Mouse (Mus musculus) forebrain, embryonic 12.5 days (tissue): ENCODE results near the gene Unk. TPM values are rescaled to one million over a fixed set of nuclear protein-coding genes. Genes with fewer than 3 reads are reported as not detected.
A peak's percentile ranks its signal among the peaks of the same experiment; 100 is the strongest.

Source experiments
- ATAC-seq: fragments of 200-750 bp; cut with Nextera tagmentation; 2 replicates; pipeline ENCODE4 v1.8.0; 2017; ENCODE audit warnings: moderate TSS enrichment; ENCODE audit not compliant: low FRiP score
- H3K27ac ChIP-seq: fragments of 300-500 bp; sonication (generic); 2 replicates; pipeline ENCODE4 v1.5.1; 2016; ENCODE audit warnings: mild to moderate bottlenecking
- H3K27me3 ChIP-seq: fragments of 300-500 bp; sonication (generic); 2 replicates; pipeline ENCODE4 v1.6.1; 2016; ENCODE audit warnings: mild to moderate bottlenecking
- H3K36me3 ChIP-seq: fragments of 300-500 bp; sonication (generic); replicated peaks from 2 replicates; pipeline ENCODE4 v1.6.1; 2016; ENCODE audit warnings: mild to moderate bottlenecking
- H3K4me1 ChIP-seq: fragments of 300-500 bp; sonication (generic); 2 replicates; pipeline ENCODE4 v1.6.1; 2016
- H3K4me2 ChIP-seq: fragments of 300-500 bp; sonication (generic); 2 replicates; pipeline ENCODE4 v1.6.1; 2016; ENCODE audit warnings: mild to moderate bottlenecking, moderate library complexity
- H3K4me3 ChIP-seq: fragments of 300-500 bp; sonication (generic); replicated peaks from 2 replicates; pipeline ENCODE4 v1.5.1; 2016; ENCODE audit warnings: mild to moderate bottlenecking
- H3K9ac ChIP-seq: fragments of 300-500 bp; sonication (generic); 2 replicates; pipeline ENCODE4 v1.6.1; 2016; ENCODE audit warnings: mild to moderate bottlenecking
- H3K9me3 ChIP-seq: fragments of 300-500 bp; sonication (generic); 2 replicates; pipeline ENCODE4 v1.6.1; 2016
- WGBS: fragments of 180-500 bp; shearing (Covaris S2); methylation state at CpG from one replicate; pipeline ENCODE4 v1.1.7; 2016; 5-methylcytosine and 5-hydroxymethylcytosine counted together
- polyA plus RNA-seq: library from polyadenylated mRNA; unstranded; fragments of >200 nt; fragmentation: Nextera tagmentation; extraction: Ambion mirVana; gene quantifications from 2 replicates; pipeline ENCODE4 v1.2.1, GENCODE M21; 2016

Unk gene
- polyA plus RNA-seq, 1 experiment from 2014 or later, result 47.9 TPM

GRCm38 (mm10) chr11:116002894-116003293 is 27.2 kb upstream of the Unk start:
- Histone ChIP-seq H3K4me3 (no peak overlapping the region), H3K9me3 (0 out of 2 replicates have a peak, but pooled peaks cover 3% of the 10 kb centered on the region), H3K4me2 (no peak overlapping the region), H3K27ac (no peak overlapping the region), H3K9ac (no peak overlapping the region), H3K36me3 (0 out of 2 replicates have a peak, but pooled peaks cover 3% of the 10 kb centered on the region), H3K27me3 (peaks cover 5% of the 10 kb centered on the region; the same call in 1 of the 2 replicates), H3K4me1 (peaks cover 30% of the 10 kb centered on the region)
- 88% methylated on average over 3 of the region's 3 CpGs for WGBS
- no peak for ATAC-seq

GRCm38 (mm10) chr11:116004186-116004823 is 25.8 kb upstream of the Unk start:
- 39% methylated on average over 8 of the region's 8 CpGs for WGBS
- H3K9ac ChIP-seq, result peak overlapping the region; percentile 47
- no peak for ATAC-seq

GRCm38 (mm10) chr11:116004840-116005700 is 25.1 kb upstream of the Unk start:
- peak overlapping the region; percentile 35 for H3K4me3 ChIP-seq
- ATAC-seq, result peak; percentile 59
- H3K27ac ChIP-seq, result no peak overlapping the region
- WGBS, result 7% methylated on average over 50 of the region's 54 CpGs
- H3K36me3 ChIP-seq, result peaks cover 15% of the 10 kb centered on the region; the same call in 1 of the 2 replicates
- H3K9me3 ChIP-seq, result 0 out of 2 replicates have a peak, but pooled peaks cover 3% of the 10 kb centered on the region
- peak overlapping the region; percentile 47 for H3K9ac ChIP-seq
- peak overlapping the region; percentile 67 for H3K4me2 ChIP-seq
- H3K4me1 ChIP-seq, result peaks cover 28% of the 10 kb centered on the region
- H3K27me3 ChIP-seq, result peaks cover 3% of the 10 kb centered on the region; the same call in 1 of the 2 replicates

More at GRCm38 (mm10) chr11:116004186-116004823, 25.8 kb upstream of the Unk start:
- H3K4me3 ChIP-seq, result peak overlapping the region; percentile 35
- peaks cover 30% of the 10 kb centered on the region for H3K4me1 ChIP-seq
- peaks cover 5% of the 10 kb centered on the region; the same call in 1 of the 2 replicates for H3K27me3 ChIP-seq
- H3K27ac ChIP-seq, result no peak overlapping the region
- H3K4me2 ChIP-seq, result peak overlapping the region; percentile 67
- H3K36me3 ChIP-seq, result peaks cover 11% of the 10 kb centered on the region; the same call in 1 of the 2 replicates
- 0 out of 2 replicates have a peak, but pooled peaks cover 3% of the 10 kb centered on the region for H3K9me3 ChIP-seq

- Histone ChIP-seq H3K4me1 (peaks cover 20% of the 10 kb centered on the region), H3K9ac (0 out of 2 replicates have a peak overlapping the region, but pooled peaks have one; percentile 47), H3K4me2 (peak overlapping the region; percentile 67), H3K27ac (no peak overlapping the region), H3K27me3 (no peaks in the 10 kb centered on the region), H3K36me3 (peaks cover 17% of the 10 kb centered on the region; the same call in 1 of the 2 replicates), H3K4me3 (0 out of 2 replicates have a peak overlapping the region, but pooled peaks have one; percentile 35), H3K9me3 (0 out of 2 replicates have a peak, but pooled peaks cover 3% of the 10 kb centered on the region)
- WGBS, result 70% methylated on average over 9 of the region's 9 CpGs
- 0 out of 2 replicates have a peak, but pooled peaks have one; percentile 22 for ATAC-seq
Measured at GRCm38 (mm10) chr11:116005701-116006419, 24.3 kb upstream of the Unk start.

- H3K4me1 ChIP-seq, result peaks cover 28% of the 10 kb centered on the region
- H3K27ac ChIP-seq, result no peak overlapping the region
- no peaks in the 10 kb centered on the region for H3K27me3 ChIP-seq
- H3K36me3 ChIP-seq, result peaks cover 17% of the 10 kb centered on the region; the same call in 1 of the 2 replicates
- no peak for ATAC-seq
- 85% methylated on average over 28 of the region's 28 CpGs for WGBS
- no peak overlapping the region for H3K9ac ChIP-seq
- H3K4me3 ChIP-seq, result no peak overlapping the region
- 0 out of 2 replicates have a peak, but pooled peaks cover 3% of the 10 kb centered on the region for H3K9me3 ChIP-seq
- H3K4me2 ChIP-seq, result no peak overlapping the region
Measured at GRCm38 (mm10) chr11:116007095-116007850, 22.8 kb upstream of the Unk start.

- H3K9me3 ChIP-seq, result no peaks in the 10 kb centered on the region
- H3K4me3 ChIP-seq, result no peak overlapping the region
- H3K27me3 ChIP-seq, result no peaks in the 10 kb centered on the region
- WGBS, result 91% methylated on average over 11 of the region's 11 CpGs
- no peak overlapping the region for H3K9ac ChIP-seq
- no peak for ATAC-seq
- H3K36me3 ChIP-seq, result peaks cover 17% of the 10 kb centered on the region; the same call in 1 of the 2 replicates
- H3K4me2 ChIP-seq, result no peak overlapping the region
- peaks cover 37% of the 10 kb centered on the region for H3K4me1 ChIP-seq
- H3K27ac ChIP-seq, result no peak overlapping the region
Measured at GRCm38 (mm10) chr11:116008411-116008810, 21.7 kb upstream of the Unk start.

- no peak overlapping the region for H3K27ac ChIP-seq
- no peaks in the 10 kb centered on the region for H3K9me3 ChIP-seq
- no peaks in the 10 kb centered on the region for H3K27me3 ChIP-seq
- H3K4me3 ChIP-seq, result no peak overlapping the region
- peaks cover 37% of the 10 kb centered on the region for H3K4me1 ChIP-seq
- 89% methylated on average over 13 of the region's 13 CpGs for WGBS
- H3K36me3 ChIP-seq, result peaks cover 17% of the 10 kb centered on the region; the same call in 1 of the 2 replicates
- no peak for ATAC-seq
- no peak overlapping the region for H3K4me2 ChIP-seq
- no peak overlapping the region for H3K9ac ChIP-seq
Measured at GRCm38 (mm10) chr11:116008832-116009375, 21.2 kb upstream of the Unk start.

GRCm38 (mm10) chr11:116009661-116010060 is 20.5 kb upstream of the Unk start:
- Histone ChIP-seq H3K27me3 (no peaks in the 10 kb centered on the region), H3K4me3 (no peak overlapping the region), H3K4me1 (peaks cover 36% of the 10 kb centered on the region), H3K27ac (no peak overlapping the region), H3K36me3 (peaks cover 17% of the 10 kb centered on the region; the same call in 1 of the 2 replicates), H3K9me3 (no peaks in the 10 kb centered on the region), H3K4me2 (no peak overlapping the region), H3K9ac (no peak overlapping the region)
- ATAC-seq, result no peak
- 93% methylated on average over 11 of the region's 11 CpGs for WGBS

GRCm38 (mm10) chr11:116010146-116010545 is 20.0 kb upstream of the Unk start:
- WGBS, result 92% methylated on average over 8 of the region's 8 CpGs
- Histone ChIP-seq H3K9ac (no peak overlapping the region), H3K4me1 (peaks cover 34% of the 10 kb centered on the region), H3K27me3 (no peaks in the 10 kb centered on the region), H3K4me2 (no peak overlapping the region), H3K4me3 (no peak overlapping the region), H3K36me3 (peaks cover 17% of the 10 kb centered on the region; the same call in 1 of the 2 replicates), H3K27ac (no peak overlapping the region), H3K9me3 (no peaks in the 10 kb centered on the region)
- no peak for ATAC-seq

GRCm38 (mm10) chr11:116010948-116011347 is 19.2 kb upstream of the Unk start:
- Histone ChIP-seq H3K4me1 (peaks cover 26% of the 10 kb centered on the region), H3K9me3 (no peaks in the 10 kb centered on the region), H3K36me3 (peaks cover 17% of the 10 kb centered on the region; the same call in 1 of the 2 replicates), H3K27me3 (no peaks in the 10 kb centered on the region), H3K27ac (no peak overlapping the region), H3K9ac (no peak overlapping the region), H3K4me3 (no peak overlapping the region), H3K4me2 (no peak overlapping the region)
- 85% methylated on average over 5 of the region's 5 CpGs for WGBS
- no peak for ATAC-seq
